Mouse (Mus musculus): ENCODE results near the gene Matk. TPM values are rescaled to one million over a fixed set of nuclear protein-coding genes. Genes with fewer than 3 reads are reported as not detected.

The Matk gene
- polyA plus RNA-seq, 1 experiment from 2014 or later: 2.3 TPM

DNA sequence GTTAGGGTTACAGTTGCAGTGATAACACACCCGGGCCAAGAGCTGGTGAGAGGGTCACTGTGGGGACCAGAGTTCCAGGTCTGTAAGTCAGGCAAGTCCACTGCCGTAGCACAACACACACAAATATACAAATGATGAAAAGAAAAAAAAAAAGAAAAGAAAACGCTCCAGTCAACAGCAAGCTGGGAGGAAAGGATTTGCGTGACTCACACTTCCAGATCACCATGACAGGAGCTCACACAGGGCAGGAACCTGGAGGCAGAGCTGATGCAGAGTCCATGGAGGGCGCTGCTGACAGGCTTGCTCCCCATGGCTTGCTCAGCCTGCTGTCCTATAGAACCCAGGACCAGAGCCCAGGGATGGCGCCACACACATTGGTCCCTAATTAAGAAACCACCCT lies 18.5 kb upstream of the Matk start:
- Histone ChIP-seq H3K9me3 (ENCODE audit: control insufficient read depth, low read length) (no peaks in the 10 kb centered on the region), H3K4me1 (ENCODE audit: control insufficient read depth, insufficient read depth, low read length) (0 out of 2 replicates have a peak, but pooled peaks cover 3% of the 10 kb centered on the region), H3K4me2 (ENCODE audit: low read depth, severe bottlenecking) (no peak overlapping the region), H3K4me3 (ENCODE audit: low read depth, low read length) (no peak overlapping the region), H3K27ac (replicated peaks; ENCODE audit: low read depth, low read length) (no peak overlapping the region), H3K9ac (ENCODE audit: low read length) (no peak overlapping the region), H3K36me3 (ENCODE audit: control insufficient read depth, insufficient read depth, low read length) (no peaks in the 10 kb centered on the region), H3K27me3 (ENCODE audit: control insufficient read depth, insufficient read depth, low read length) (peaks cover 29% of the 10 kb centered on the region)
- ATAC-seq (ENCODE audit: insufficient number of reproducible peaks, low FRiP score, low TSS enrichment, low read depth): no peak
- 84% methylated on average over 6 of the region's 6 CpGs for whole genome bisulfite sequencing
- DNase-seq (ENCODE audit: low spot score): no peak

DNA sequence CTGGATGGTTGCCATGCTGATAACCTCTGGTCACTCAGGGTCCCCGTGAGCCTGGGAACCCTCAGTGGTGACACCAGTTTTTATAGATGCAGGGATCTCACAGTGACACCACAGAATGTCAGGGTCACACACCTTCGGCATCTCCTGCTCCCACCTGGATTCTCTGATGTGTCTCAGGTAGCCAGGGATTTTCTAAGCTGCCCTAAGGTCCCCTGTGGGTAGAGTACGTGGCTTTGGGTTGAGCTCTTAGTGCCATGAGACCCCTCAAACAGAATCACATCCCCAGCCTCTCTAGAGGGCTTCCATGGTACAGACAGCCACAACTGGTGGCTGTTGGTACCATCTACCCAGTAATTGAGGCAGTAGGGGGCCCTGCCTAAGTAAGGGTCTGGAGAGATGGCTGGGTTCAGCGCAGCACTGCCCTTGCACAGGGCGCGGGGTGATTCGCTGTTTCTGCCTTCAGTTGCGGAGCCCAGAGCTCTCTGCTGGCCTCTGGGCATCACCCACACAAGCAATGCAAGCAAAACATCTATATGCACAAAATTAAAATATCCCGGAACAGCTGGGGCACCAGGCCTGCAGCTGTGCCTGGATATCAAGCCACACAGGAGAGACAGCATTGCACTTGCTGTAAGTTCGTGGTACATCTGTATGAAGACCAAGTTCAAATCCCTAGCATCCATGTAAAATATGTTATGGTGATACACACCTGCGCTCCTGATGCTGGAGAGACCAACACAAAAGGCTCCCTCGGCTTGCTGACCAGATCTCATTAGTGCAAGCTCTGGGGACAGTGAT lies 16.1 kb upstream of the Matk start:
- no peak for DNase-seq (ENCODE audit: low spot score)
- Histone ChIP-seq H3K27me3 (ENCODE audit: control insufficient read depth, insufficient read depth, low read length) (peaks cover 24% of the 10 kb centered on the region), H3K4me2 (ENCODE audit: low read depth, severe bottlenecking) (no peak overlapping the region), H3K27ac (replicated peaks; ENCODE audit: low read depth, low read length) (no peak overlapping the region), H3K9ac (ENCODE audit: low read length) (no peak overlapping the region), H3K36me3 (ENCODE audit: control insufficient read depth, insufficient read depth, low read length) (no peaks in the 10 kb centered on the region), H3K4me3 (ENCODE audit: low read depth, low read length) (no peak overlapping the region), H3K9me3 (ENCODE audit: control insufficient read depth, low read length) (no peaks in the 10 kb centered on the region), H3K4me1 (ENCODE audit: control insufficient read depth, insufficient read depth, low read length) (peaks cover 3% of the 10 kb centered on the region; the same call in 1 of the 2 replicates)
- 88% methylated on average over 12 of the region's 12 CpGs for WGBS
- ATAC-seq (ENCODE audit: insufficient number of reproducible peaks, low FRiP score, low TSS enrichment, low read depth): no peak

DNA sequence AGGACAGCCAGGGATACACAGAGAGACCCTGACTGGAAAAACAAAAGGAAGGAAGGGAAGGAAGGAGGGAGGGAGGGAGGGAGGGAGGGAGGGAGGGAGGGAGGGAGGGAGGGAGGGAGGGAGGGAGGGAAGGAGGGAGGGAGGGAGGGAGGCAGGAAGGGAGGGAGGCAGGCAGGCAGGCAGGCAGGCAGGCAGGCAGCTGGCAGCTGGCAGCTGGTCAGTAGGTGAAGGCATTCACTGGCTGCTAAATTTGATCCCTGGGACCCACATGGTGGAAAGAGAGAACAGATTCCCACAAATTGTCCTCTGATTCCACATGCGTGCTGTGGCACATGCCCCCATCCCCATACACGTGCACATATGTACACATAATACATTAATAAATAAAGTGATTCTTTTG lies 14.1 kb upstream of the Matk start:
- DNase-seq (ENCODE audit: low spot score) (no peak), ATAC-seq (ENCODE audit: insufficient number of reproducible peaks, low FRiP score, low TSS enrichment, low read depth) (no peak)
- Histone ChIP-seq H3K9me3 (ENCODE audit: control insufficient read depth, low read length) (no peaks in the 10 kb centered on the region), H3K4me1 (ENCODE audit: control insufficient read depth, insufficient read depth, low read length) (no peaks in the 10 kb centered on the region; the same call in 1 of the 2 replicates), H3K27me3 (ENCODE audit: control insufficient read depth, insufficient read depth, low read length) (peaks cover 24% of the 10 kb centered on the region), H3K4me3 (ENCODE audit: low read depth, low read length) (no peak overlapping the region), H3K4me2 (ENCODE audit: low read depth, severe bottlenecking) (no peak overlapping the region), H3K27ac (replicated peaks; ENCODE audit: low read depth, low read length) (no peak overlapping the region), H3K9ac (ENCODE audit: low read length) (no peak overlapping the region), H3K36me3 (ENCODE audit: control insufficient read depth, insufficient read depth, low read length) (no peaks in the 10 kb centered on the region)
- 88% methylated on average over 2 of the region's 2 CpGs for WGBS

DNA sequence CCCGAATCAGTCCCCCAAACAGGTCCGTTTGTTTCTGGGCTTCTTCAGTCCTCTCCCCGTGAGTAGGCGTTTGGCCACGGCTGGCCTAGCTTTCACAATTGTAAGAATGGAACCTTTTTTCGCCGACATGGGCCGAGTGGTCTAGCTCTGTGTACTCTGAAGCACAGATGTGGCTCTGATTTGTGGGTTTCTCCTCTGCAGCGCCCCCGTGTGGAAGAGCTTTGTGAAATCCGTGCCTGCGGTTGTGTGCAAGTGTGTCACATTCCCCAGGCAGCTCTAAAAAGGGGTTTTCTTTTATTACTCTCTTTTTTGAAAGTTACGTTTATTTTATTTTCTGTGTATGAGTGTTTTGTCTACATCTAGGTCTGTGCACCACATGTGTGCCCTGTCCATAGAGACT lies 11.9 kb upstream of the Matk start:
- DNase-seq (ENCODE audit: low spot score) (peak; percentile 85), ATAC-seq (ENCODE audit: insufficient number of reproducible peaks, low FRiP score, low TSS enrichment, low read depth) (no peak)
- no peaks in the 10 kb centered on the region; the same call in 1 of the 2 replicates for H3K4me1 ChIP-seq (ENCODE audit: control insufficient read depth, insufficient read depth, low read length)
- 23% methylated on average over 13 of the region's 13 CpGs for WGBS
- H3K4me2 ChIP-seq (ENCODE audit: low read depth, severe bottlenecking): no peak overlapping the region
- no peaks in the 10 kb centered on the region for H3K36me3 ChIP-seq (ENCODE audit: control insufficient read depth, insufficient read depth, low read length)
- H3K9me3 ChIP-seq (ENCODE audit: control insufficient read depth, low read length): no peaks in the 10 kb centered on the region
- no peak overlapping the region; the same call in 1 of the 2 replicates for H3K9ac ChIP-seq (ENCODE audit: low read length)
- peaks cover 26% of the 10 kb centered on the region for H3K27me3 ChIP-seq (ENCODE audit: control insufficient read depth, insufficient read depth, low read length)
- no peak overlapping the region for H3K4me3 ChIP-seq (ENCODE audit: low read depth, low read length)
- no peak overlapping the region for H3K27ac ChIP-seq (replicated peaks; ENCODE audit: low read depth, low read length)

DNA sequence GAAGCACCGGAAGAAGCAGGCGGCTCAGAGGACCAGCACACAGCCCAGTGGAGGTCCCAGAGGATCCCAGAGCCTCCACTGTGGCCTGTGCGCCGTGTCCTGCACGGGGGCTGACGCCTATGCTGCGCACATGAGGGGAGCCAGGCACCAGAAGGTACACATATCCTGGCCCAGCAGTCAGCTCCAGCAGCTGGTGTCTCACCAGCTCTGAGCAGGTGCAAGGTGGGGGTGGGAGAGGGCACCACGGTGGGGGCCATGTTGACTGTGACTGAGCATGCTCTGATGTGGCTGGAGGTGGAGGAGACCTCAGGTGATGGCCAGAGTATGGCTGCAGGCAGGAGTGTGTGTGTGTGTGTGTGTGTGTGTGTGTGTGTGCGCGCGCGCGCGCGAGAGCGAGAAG lies 10.7 kb upstream of the Matk start:
- no peaks in the 10 kb centered on the region for H3K9me3 ChIP-seq (ENCODE audit: control insufficient read depth, low read length)
- peaks cover 26% of the 10 kb centered on the region for H3K27me3 ChIP-seq (ENCODE audit: control insufficient read depth, insufficient read depth, low read length)
- H3K4me1 ChIP-seq (ENCODE audit: control insufficient read depth, insufficient read depth, low read length): no peaks in the 10 kb centered on the region; the same call in 1 of the 2 replicates
- H3K9ac ChIP-seq (ENCODE audit: low read length): no peak overlapping the region
- 88% methylated on average over 16 of the region's 16 CpGs for WGBS
- H3K4me3 ChIP-seq (ENCODE audit: low read depth, low read length): no peak overlapping the region
- no peak overlapping the region for H3K27ac ChIP-seq (replicated peaks; ENCODE audit: low read depth, low read length)
- no peak overlapping the region for H3K4me2 ChIP-seq (ENCODE audit: low read depth, severe bottlenecking)
- H3K36me3 ChIP-seq (ENCODE audit: control insufficient read depth, insufficient read depth, low read length): no peaks in the 10 kb centered on the region
- no peak for DNase-seq (ENCODE audit: low spot score)
- ATAC-seq (ENCODE audit: insufficient number of reproducible peaks, low FRiP score, low TSS enrichment, low read depth): no peak

DNA sequence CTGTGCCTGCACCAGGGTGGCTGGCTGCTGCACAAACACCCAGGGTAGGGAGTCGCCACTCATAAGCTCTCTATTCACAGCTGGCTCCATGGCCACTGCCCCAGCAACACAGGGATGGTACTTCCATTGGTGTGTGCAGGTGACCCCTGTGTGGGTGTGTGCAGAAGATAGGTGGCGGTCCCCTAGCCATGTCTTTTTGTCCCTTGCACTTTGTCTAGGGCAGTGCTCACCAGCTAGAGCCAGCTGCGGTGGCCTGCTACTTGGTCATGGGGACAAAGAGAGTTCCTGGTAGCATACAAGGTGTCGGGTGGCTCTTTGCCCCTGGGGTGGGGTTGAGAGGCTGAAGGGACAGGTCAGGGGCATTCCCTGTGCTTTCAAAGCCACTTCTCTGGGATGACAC lies 8.6 kb upstream of the Matk start:
- Histone ChIP-seq H3K4me2 (ENCODE audit: low read depth, severe bottlenecking) (no peak overlapping the region), H3K27ac (replicated peaks; ENCODE audit: low read depth, low read length) (no peak overlapping the region), H3K4me1 (ENCODE audit: control insufficient read depth, insufficient read depth, low read length) (no peaks in the 10 kb centered on the region; the same call in 1 of the 2 replicates), H3K4me3 (ENCODE audit: low read depth, low read length) (no peak overlapping the region), H3K9me3 (ENCODE audit: control insufficient read depth, low read length) (no peaks in the 10 kb centered on the region), H3K27me3 (ENCODE audit: control insufficient read depth, insufficient read depth, low read length) (peaks cover 19% of the 10 kb centered on the region), H3K36me3 (ENCODE audit: control insufficient read depth, insufficient read depth, low read length) (no peaks in the 10 kb centered on the region), H3K9ac (ENCODE audit: low read length) (no peak overlapping the region)
- no peak for DNase-seq (ENCODE audit: low spot score)
- no peak for ATAC-seq (ENCODE audit: insufficient number of reproducible peaks, low FRiP score, low TSS enrichment, low read depth)
- 77% methylated on average over 4 of the region's 4 CpGs for WGBS

DNA sequence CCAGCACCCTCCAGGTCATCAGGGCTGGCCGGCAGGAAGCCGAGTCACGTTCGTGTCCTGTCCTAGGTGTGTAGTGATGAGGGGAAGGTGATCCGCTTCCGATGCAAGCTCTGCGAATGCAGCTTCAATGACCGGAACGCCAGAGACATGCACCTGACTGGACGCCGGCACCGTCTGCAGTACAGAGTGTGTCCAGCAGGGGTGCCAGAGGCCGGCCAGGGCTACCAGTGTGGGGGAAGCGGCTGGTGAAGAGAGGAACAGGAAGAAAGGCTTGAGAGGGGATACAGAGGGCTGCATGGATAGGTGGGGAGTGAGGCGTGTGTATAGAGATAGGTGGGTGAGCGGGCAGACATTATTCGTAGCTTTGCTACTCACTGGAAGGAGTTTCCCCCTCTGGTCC lies 8.1 kb upstream of the Matk start:
- no peak overlapping the region for H3K27ac ChIP-seq (replicated peaks; ENCODE audit: low read depth, low read length)
- H3K9ac ChIP-seq (ENCODE audit: low read length): no peak overlapping the region
- 11% methylated on average over 17 of the region's 17 CpGs for WGBS
- peaks cover 15% of the 10 kb centered on the region for H3K27me3 ChIP-seq (ENCODE audit: control insufficient read depth, insufficient read depth, low read length)
- H3K4me2 ChIP-seq (ENCODE audit: low read depth, severe bottlenecking): no peak overlapping the region
- ATAC-seq (ENCODE audit: insufficient number of reproducible peaks, low FRiP score, low TSS enrichment, low read depth): peak; percentile 33; the same call in 1 of the 2 replicates
- no peaks in the 10 kb centered on the region for H3K9me3 ChIP-seq (ENCODE audit: control insufficient read depth, low read length)
- H3K4me1 ChIP-seq (ENCODE audit: control insufficient read depth, insufficient read depth, low read length): no peaks in the 10 kb centered on the region; the same call in 1 of the 2 replicates
- DNase-seq (ENCODE audit: low spot score): peak; percentile 92
- H3K36me3 ChIP-seq (ENCODE audit: control insufficient read depth, insufficient read depth, low read length): no peaks in the 10 kb centered on the region
- H3K4me3 ChIP-seq (ENCODE audit: low read depth, low read length): no peak overlapping the region

DNA sequence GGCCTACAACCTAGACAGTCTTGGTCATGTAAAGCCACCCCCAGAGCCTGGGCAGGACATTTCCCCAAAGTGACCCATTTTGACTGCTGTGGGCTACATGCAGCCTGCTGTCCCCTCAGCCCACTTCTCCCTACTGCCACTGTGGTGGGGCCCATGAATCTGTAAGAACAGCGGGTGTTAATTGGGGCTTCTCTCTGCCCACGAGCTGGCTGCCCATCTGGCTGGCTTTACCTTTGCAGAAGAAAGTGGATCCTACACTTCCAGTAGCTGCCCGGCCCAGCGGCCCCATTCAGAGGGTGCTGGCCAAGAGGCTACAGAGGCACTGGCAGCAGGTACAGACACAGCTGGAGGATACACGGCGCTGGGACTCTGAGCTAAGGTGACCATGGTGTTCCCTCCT lies 7.6 kb upstream of the Matk start:
- WGBS: 86% methylated on average over 6 of the region's 6 CpGs
- H3K9me3 ChIP-seq (ENCODE audit: control insufficient read depth, low read length): no peaks in the 10 kb centered on the region
- no peak for ATAC-seq (ENCODE audit: insufficient number of reproducible peaks, low FRiP score, low TSS enrichment, low read depth)
- H3K4me2 ChIP-seq (ENCODE audit: low read depth, severe bottlenecking): no peak overlapping the region
- H3K27ac ChIP-seq (replicated peaks; ENCODE audit: low read depth, low read length): no peak overlapping the region
- no peak overlapping the region for H3K9ac ChIP-seq (ENCODE audit: low read length)
- DNase-seq (ENCODE audit: low spot score): no peak
- no peak overlapping the region for H3K4me3 ChIP-seq (ENCODE audit: low read depth, low read length)
- no peaks in the 10 kb centered on the region; the same call in 1 of the 2 replicates for H3K4me1 ChIP-seq (ENCODE audit: control insufficient read depth, insufficient read depth, low read length)
- H3K36me3 ChIP-seq (ENCODE audit: control insufficient read depth, insufficient read depth, low read length): no peaks in the 10 kb centered on the region
- H3K27me3 ChIP-seq (ENCODE audit: control insufficient read depth, insufficient read depth, low read length): peaks cover 9% of the 10 kb centered on the region
